Mouse (Mus musculus) neural tube, embryonic 14.5 days (tissue): ENCODE measurements at regions not wholly inside any gene's neighbourhood (a gene's known extent, or its start where the extent isn't known, plus 50 kb on each side); places are given as distances from the start of the nearest gene placed in this dataset.

Source experiments
- ATAC-seq: fragments of 200-750 bp; cut with Nextera tagmentation; 2 replicates; pipeline ENCODE4 v1.8.0; 2017; ENCODE audit warnings: low read depth, mild to moderate bottlenecking, moderate TSS enrichment, moderate library complexity
- H3K27ac ChIP-seq: fragments of 300-500 bp; sonication (generic); 2 replicates; pipeline ENCODE4 v1.5.1; 2014; ENCODE audit warnings: low read depth, mild to moderate bottlenecking, control low read depth, low read length, moderate library complexity, mixed read lengths
- H3K27me3 ChIP-seq: fragments of 300-500 bp; sonication (generic); 2 replicates; pipeline ENCODE4 v1.6.1; 2014; ENCODE audit warnings: low read length; ENCODE audit not compliant: control insufficient read depth, insufficient read depth
- H3K36me3 ChIP-seq: fragments of 300-500 bp; sonication (generic); 2 replicates; pipeline ENCODE4 v1.6.1; 2014; ENCODE audit warnings: low read length, mixed read lengths; ENCODE audit not compliant: control insufficient read depth, insufficient read depth
- H3K4me1 ChIP-seq: fragments of 300-500 bp; sonication (generic); 2 replicates; pipeline ENCODE4 v1.6.1; 2014; ENCODE audit warnings: low read length; ENCODE audit not compliant: control insufficient read depth, insufficient read depth
- H3K4me2 ChIP-seq: fragments of 300-500 bp; sonication (generic); 2 replicates; pipeline ENCODE4 v1.6.1; 2014; ENCODE audit warnings: mild to moderate bottlenecking, low read depth, low read length, control low read depth
- H3K4me3 ChIP-seq: fragments of 300-500 bp; sonication (generic); 2 replicates; pipeline ENCODE4 v1.5.1; 2014; ENCODE audit warnings: low read depth, low read length, control low read depth, mixed read lengths
- H3K9ac ChIP-seq: fragments of 300-500 bp; sonication (generic); replicated peaks from 2 replicates; pipeline ENCODE4 v1.6.1; 2014; ENCODE audit warnings: low read depth, mild to moderate bottlenecking, control low read depth, low read length, mixed read lengths
- H3K9me3 ChIP-seq: fragments of 300-500 bp; sonication (generic); 2 replicates; pipeline ENCODE4 v1.6.1; 2016; ENCODE audit warnings: low read length; ENCODE audit not compliant: control insufficient read depth
- WGBS: fragments of 180-500 bp; shearing (Covaris S2); extraction: QIAGEN DNeasy Blood & Tissue Kit; methylation state at CpG from one replicate; pipeline ENCODE4 v1.1.7; 2014; 5-methylcytosine and 5-hydroxymethylcytosine counted together

DNA sequence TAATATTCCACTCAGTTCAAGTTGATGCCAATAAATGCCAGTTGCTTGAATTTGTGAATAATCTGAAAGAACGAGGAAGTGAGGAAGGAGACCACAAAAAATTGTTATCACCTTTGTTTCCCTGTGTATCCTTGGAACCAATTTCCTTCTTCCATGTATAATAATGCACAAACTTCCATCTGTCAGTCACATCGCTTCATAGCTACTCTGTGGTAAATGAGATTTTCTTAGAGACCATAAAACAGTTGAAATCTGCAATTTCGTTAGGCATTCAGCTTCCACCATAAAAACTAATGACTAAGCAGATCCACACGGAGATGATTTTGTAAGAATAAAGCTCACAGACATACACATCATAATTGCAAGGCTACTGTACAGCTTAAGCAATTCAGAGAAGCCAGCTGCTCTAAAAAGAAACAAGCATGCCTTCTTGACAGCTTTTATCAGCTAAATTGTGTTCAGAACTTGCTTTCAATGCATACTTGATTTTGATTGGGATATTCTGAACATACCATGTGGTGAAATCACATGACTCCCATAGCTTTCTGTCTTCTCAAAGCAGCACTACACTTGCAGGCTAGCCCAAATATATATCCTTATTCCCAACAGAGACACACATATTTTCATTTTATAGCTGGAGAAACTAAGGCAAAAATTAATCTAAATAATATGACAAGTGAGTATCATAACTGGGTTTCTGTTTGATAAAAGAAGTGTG lies 232.3 kb upstream of the Dlgap1 start:
- ATAC-seq, result peak; percentile 51

DNA sequence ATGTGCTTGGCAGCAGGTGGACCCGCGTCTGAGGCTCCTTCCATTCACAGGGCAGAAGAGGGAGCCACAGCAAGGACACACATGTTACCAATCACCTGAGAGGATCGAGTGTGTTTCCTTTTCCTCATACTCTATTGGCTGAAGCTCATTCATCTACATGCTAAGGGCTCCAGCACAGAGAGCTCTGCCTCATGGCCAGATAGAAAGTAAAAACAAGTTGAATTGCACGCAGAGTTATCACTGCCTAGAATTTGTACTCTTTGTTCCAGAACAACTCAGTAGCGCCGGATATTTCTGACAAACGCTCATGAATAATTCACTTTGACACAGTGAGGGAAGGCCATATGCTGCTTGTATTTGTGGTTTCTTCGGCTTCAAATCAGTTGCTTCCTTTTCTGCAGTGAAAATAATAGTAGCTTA lies 199.9 kb upstream of the Dlgap1 start:
- ATAC-seq, result no peak
- no peak overlapping the region for H3K4me2 ChIP-seq
- no peaks in the 10 kb centered on the region for H3K27me3 ChIP-seq
- no peak overlapping the region for H3K9ac ChIP-seq
- H3K9me3 ChIP-seq, result no peaks in the 10 kb centered on the region
- H3K4me1 ChIP-seq, result no peaks in the 10 kb centered on the region
- no peak overlapping the region for H3K27ac ChIP-seq
- H3K4me3 ChIP-seq, result no peak overlapping the region
- WGBS, result 68% methylated on average over 8 of the region's 8 CpGs
- no peaks in the 10 kb centered on the region for H3K36me3 ChIP-seq

More for the DNA sequence above, 232.3 kb upstream of the Dlgap1 start:
- no peak overlapping the region for H3K4me2 ChIP-seq
- no peaks in the 10 kb centered on the region for H3K4me1 ChIP-seq
- no peaks in the 10 kb centered on the region for H3K9me3 ChIP-seq
- H3K9ac ChIP-seq, result no peak overlapping the region
- 53% methylated on average over 4 of the region's 4 CpGs for WGBS
- no peak overlapping the region for H3K4me3 ChIP-seq
- no peaks in the 10 kb centered on the region for H3K27me3 ChIP-seq
- H3K27ac ChIP-seq, result no peak overlapping the region
- H3K36me3 ChIP-seq, result no peaks in the 10 kb centered on the region

DNA sequence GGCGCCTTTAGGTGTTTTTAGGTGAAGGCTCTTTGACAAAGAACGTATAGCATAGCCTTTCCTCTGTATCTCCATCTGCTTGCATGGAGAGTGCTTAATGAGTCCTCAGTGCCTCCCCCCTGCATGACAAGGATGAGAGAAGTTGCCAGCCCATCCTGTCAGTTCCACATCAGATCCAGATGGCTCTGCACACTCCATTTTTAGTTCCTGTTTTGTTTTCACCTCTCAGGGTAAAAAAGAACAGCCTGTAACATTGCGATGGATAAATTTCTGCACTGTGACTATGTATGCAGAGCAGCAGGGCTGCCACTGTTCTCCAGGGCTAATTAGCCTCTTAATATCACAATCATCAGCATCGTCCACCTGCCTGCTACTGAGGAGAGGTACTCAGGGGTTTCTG lies 198.8 kb upstream of the Dlgap1 start:
- ATAC-seq, result no peak
- no peaks in the 10 kb centered on the region for H3K27me3 ChIP-seq
- no peaks in the 10 kb centered on the region for H3K9me3 ChIP-seq
- 76% methylated on average over 4 of the region's 4 CpGs for WGBS
- no peaks in the 10 kb centered on the region for H3K36me3 ChIP-seq
- H3K4me3 ChIP-seq, result no peak overlapping the region
- no peak overlapping the region for H3K27ac ChIP-seq
- no peak overlapping the region for H3K9ac ChIP-seq
- H3K4me1 ChIP-seq, result no peaks in the 10 kb centered on the region
- H3K4me2 ChIP-seq, result no peak overlapping the region

DNA sequence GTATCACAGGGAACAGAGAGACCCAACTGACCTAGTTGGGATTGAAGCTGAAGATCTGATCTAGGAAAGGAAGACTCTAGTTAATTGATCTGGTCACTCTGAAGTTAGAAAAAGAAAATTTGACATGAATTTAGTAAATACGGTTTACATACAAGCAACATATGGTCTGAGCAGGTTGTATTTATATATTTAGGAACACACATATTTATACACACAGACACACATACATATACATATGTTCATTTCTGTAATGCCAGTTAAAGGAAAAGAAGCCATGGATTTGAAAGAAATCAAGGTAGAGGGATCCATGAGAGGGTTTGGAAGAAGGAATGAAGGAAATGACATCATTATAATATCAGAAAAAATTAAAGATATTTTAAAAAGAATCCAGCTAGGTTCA lies 187.7 kb upstream of the Dlgap1 start:
- no peaks in the 10 kb centered on the region for H3K9me3 ChIP-seq
- no peak for ATAC-seq
- no peaks in the 10 kb centered on the region for H3K36me3 ChIP-seq
- no peak overlapping the region for H3K4me3 ChIP-seq
- no peak overlapping the region for H3K9ac ChIP-seq
- H3K27me3 ChIP-seq, result no peaks in the 10 kb centered on the region
- H3K4me1 ChIP-seq, result no peaks in the 10 kb centered on the region
- H3K27ac ChIP-seq, result no peak overlapping the region
- 89% methylated on average over 1 of the region's 1 CpGs for WGBS
- H3K4me2 ChIP-seq, result no peak overlapping the region

DNA sequence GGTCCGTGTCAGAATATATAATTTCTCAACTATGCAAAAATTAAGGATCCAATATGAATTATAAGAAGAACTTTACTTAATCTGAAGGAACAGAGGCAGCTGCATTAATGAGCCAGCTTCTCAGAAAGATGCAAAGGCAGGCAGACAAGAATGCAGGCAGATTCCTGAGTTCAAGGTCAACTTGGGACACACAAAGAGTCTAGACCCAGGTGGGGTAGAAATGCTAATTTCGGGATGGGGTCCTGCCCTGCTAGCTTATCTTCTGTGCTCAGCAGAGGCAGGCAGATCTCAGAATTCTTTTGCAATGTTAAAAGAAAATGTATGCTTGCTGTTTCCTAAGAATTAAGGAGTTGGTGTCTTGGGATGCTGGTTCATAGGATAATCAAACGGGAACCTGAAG lies 181.9 kb upstream of the Dlgap1 start:
- 94% methylated on average over 3 of the region's 3 CpGs for WGBS
- ATAC-seq, result no peak
- no peak overlapping the region for H3K4me2 ChIP-seq
- no peaks in the 10 kb centered on the region for H3K4me1 ChIP-seq
- H3K9me3 ChIP-seq, result no peaks in the 10 kb centered on the region
- H3K27me3 ChIP-seq, result no peaks in the 10 kb centered on the region
- H3K27ac ChIP-seq, result no peak overlapping the region
- H3K9ac ChIP-seq, result no peak overlapping the region
- H3K4me3 ChIP-seq, result no peak overlapping the region
- no peaks in the 10 kb centered on the region for H3K36me3 ChIP-seq

DNA sequence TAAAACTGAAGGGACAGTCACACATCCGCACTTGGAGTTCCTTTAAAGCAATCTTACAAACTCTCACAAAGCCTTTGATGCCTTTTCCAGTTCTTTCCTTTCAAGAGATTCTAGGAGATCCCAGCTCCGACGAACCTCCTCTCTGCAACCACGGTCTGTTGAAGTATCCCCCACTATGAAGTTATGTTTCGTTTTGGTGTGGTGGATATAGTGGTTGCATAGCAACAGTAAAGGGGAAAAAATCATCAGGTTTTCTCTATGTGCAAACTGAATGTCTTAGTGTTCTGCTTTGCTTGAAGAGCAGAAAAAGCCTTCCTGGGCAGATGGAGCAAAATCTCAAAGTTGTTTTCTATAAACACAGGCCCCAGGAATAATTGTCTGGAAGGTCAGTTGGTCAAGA lies 147.4 kb upstream of the Dlgap1 start:
- no peaks in the 10 kb centered on the region for H3K9me3 ChIP-seq
- no peak overlapping the region for H3K27ac ChIP-seq
- no peak overlapping the region for H3K4me3 ChIP-seq
- no peaks in the 10 kb centered on the region for H3K4me1 ChIP-seq
- H3K36me3 ChIP-seq, result no peaks in the 10 kb centered on the region
- WGBS, result 82% methylated on average over 5 of the region's 5 CpGs
- no peaks in the 10 kb centered on the region for H3K27me3 ChIP-seq
- no peak overlapping the region for H3K9ac ChIP-seq
- no peak for ATAC-seq
- no peak overlapping the region for H3K4me2 ChIP-seq

DNA sequence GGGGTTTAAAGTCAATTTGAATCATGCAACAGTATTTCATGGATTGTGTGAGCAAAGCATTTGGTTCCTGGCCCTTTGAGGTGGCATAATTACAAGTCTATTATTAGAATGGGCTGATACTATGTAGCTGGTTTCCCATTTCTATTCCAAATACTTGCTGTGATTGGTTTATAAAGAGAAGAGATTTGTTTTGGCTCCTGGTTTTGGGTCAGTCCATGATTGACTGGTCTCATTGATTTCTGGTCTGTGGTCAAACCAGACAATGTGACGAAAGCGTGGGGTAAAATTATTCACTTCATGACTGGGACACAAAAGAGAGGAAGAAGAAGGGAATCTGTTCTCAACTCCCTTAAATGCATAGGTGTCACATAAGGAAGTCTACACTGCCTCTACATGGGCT lies 147.0 kb upstream of the Dlgap1 start:
- H3K27ac ChIP-seq, result no peak overlapping the region
- H3K4me2 ChIP-seq, result no peak overlapping the region
- no peaks in the 10 kb centered on the region for H3K27me3 ChIP-seq
- H3K9ac ChIP-seq, result no peak overlapping the region
- ATAC-seq, result no peak
- 75% methylated on average over 2 of the region's 2 CpGs for WGBS
- no peaks in the 10 kb centered on the region for H3K9me3 ChIP-seq
- no peak overlapping the region for H3K4me3 ChIP-seq
- no peaks in the 10 kb centered on the region for H3K4me1 ChIP-seq
- H3K36me3 ChIP-seq, result no peaks in the 10 kb centered on the region

DNA sequence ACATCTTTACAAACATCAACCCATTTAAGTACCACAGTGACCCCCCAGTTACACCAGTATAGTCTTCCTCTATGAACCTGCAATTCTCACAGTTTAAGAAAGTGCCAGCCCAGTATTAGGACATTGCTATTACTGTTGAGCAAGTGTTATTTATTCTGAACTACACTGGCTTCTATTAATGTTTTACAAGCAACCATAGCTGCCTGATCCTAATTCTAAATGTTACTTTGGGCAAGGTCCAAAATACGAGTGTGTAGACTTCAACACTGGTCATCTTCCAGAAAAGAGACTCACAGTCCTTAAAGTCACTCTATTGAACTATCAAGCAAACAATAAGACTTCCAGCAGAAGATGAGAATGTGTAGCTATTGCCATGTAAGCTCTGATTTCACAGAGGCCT lies 146.0 kb upstream of the Dlgap1 start:
- Histone ChIP-seq H3K36me3 (no peaks in the 10 kb centered on the region), H3K9me3 (no peaks in the 10 kb centered on the region), H3K9ac (no peak overlapping the region), H3K4me3 (no peak overlapping the region), H3K4me1 (no peaks in the 10 kb centered on the region), H3K4me2 (no peak overlapping the region), H3K27me3 (no peaks in the 10 kb centered on the region), H3K27ac (no peak overlapping the region)
- 77% methylated on average over 1 of the region's 1 CpGs for WGBS
- ATAC-seq, result no peak

DNA sequence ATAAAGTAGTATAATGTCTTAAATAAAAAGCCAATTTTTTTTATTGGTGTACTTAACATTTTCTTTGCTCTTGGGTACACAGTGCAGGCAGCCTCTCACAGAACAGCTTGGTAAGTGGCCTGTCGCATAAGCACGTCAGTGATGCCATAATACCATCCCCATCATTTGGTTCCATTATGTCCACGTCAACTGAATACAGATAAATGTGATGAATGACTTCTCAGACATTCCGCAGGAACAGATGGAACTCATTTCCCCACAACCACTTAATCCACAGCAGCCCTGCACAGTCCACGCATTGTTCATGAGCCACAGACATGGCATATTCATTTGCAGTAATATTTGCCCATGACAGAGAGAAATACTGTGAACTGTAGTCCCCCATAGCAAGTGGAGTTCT lies 127.6 kb upstream of the Dlgap1 start:
- Histone ChIP-seq H3K4me1 (no peaks in the 10 kb centered on the region), H3K27me3 (no peaks in the 10 kb centered on the region)
- peak; percentile 76; the same call in 1 of the 2 replicates for ATAC-seq

More for the DNA sequence above, 127.6 kb upstream of the Dlgap1 start:
- Histone ChIP-seq H3K36me3 (no peaks in the 10 kb centered on the region), H3K4me3 (no peak overlapping the region), H3K4me2 (no peak overlapping the region), H3K9ac (no peak overlapping the region), H3K9me3 (no peaks in the 10 kb centered on the region), H3K27ac (no peak overlapping the region)
- WGBS, result 39% methylated on average over 5 of the region's 5 CpGs
